Mouse (Mus musculus) Muller cell, postnatal 12 days (primary cell): ENCODE data around the gene Mtfr2.
A peak's percentile ranks its signal among the peaks of the same experiment; 100 is the strongest.

Experiments
- DNase-seq: peaks from one replicate; pipeline ENCODE4 v3.0.0-alpha.2; 2015; ENCODE audit errors: inconsistent ontology term

Gene Mtfr2

DNA sequence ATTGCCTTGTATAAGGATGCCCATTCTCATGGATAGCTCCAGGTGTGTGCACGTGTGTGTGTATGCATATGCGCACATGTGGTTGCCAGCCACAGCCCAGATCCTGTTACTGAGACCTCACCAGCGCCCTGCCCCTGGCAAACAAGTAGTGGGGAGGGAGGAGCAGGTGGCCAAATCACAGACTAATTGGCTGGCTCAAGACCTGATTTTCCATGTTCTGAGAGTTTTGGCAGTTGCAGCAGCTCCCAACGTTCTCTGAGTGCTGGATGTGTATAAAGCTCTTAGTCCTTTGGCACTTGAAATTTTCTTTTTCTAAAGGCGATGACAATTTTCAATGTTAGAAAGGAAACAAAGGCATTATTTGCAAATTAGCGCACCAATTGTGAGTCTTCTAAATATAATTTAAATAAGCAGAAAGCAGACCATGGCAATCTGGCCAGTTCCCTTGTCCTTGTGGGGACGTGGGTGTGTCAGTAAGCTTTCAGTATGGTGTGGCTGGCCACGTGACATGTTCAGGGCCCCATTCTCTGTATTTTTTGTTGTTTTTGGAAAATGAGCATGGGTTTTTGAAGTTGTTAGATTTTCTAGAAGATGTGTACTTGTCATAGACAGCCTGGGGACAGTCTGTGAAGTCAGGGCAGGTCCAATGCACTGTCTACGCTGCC, 31.6 kb downstream of the Mtfr2 start:
- peak; percentile 12 for DNase-seq

DNA sequence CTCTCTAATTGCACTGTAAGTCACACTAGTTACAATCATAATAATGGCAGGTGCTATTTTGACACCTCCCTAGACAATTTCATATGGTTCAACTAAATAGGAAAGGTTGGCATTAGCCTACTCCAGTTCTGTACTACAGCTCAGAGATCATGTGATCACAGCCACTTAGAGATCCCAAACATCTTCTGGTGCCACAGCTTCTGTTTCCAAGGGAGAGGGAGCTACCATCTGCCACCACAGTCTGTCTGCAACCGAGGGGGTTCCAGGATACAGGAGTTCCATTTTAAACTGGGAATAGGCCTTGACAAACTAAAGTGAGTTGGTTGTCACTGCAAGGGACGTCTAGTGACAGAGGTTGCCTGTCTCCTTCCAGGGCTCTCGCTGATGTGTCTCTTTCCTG, 33.2 kb downstream of the Mtfr2 start:
- no peak for DNase-seq

DNA sequence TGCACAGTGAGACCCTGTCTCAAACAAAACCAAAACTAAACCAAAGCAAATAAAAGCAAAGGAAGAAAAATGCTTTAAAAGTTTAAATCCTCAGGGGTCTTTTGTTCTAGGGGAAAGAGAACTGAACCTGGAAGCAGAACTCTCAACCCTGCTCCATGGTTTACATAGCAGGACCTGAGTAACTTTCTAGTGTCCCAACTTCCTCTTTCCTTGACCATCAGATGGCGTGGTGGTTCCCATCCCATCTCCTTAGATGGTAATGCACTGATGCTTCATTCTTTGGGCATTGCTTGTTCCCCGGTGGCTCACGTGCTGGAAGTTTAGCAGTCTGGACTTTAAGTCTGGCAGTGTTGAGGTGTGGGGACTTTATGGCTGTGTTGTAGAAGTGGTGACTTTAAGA, 33.8 kb downstream of the Mtfr2 start:
- DNase-seq: no peak

DNA sequence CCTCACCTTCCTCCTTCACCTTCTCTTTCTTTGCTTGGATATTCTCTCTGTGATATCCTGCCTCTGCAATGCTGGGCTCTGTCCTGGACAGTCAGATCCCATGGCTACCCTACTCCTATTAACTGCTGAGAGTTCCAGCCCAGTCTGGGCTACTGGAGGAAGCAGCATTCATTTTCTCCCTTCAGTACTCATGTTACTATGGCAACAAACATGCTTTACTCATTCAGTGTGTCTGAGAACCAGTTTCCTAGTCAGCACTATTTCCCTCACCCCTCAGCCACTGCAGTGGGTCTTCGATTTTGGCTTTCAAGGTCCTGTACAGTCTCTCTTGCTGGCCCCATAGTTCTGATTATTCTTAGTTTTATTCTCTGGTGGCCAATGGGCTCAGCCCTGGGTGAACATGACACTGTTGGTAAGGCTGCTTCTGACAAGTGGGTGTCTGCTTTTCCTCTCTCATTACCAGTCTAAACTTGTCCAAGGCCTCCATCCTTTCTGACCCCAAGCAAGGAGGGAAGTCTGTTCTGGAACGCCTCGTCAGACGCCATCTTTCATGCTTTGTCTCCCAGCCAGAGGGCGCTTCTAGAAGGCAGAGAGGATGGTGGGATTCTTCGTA, 35.3 kb downstream of the Mtfr2 start:
- DNase-seq: no peak

DNA sequence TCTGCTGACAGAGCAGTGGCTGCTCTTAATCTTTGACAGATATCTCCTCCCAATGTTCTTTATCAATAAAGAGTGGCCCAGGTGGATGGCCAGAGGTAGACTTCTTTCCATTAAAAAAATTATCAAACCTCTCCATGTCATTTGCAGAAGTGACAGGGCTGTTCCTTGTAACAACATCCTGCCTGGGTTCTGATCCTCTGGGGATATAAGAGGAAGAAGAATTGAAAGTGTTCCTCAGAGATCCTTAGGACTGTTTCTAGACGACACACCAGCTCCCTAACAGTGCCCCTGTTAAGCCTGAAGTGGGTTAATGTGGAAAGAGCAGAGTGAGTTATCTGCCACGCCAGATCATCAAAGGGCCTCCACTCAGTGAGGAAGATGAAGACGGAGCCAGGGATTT, 43.0 kb downstream of the Mtfr2 start:
- DNase-seq: no peak

DNA sequence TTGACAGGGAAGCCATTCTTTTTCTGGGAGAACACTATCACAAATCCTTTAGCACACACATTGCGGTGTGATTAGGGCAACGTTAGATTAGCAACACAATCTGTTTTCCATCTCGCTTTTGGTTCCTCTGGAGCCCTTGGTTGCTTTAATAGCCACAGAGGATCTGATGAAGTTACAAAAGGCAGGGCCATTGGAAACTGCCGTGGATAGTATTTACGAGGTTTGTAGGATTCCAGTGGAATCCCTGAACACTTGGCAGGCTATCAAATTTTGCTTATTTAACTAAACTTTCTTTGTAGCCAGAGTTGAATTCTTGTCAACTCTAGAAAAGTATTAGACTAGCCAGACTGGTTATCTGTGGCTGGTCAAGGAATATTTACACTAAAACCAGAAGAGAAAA, 47.2 kb downstream of the Mtfr2 start:
- DNase-seq: no peak

DNA sequence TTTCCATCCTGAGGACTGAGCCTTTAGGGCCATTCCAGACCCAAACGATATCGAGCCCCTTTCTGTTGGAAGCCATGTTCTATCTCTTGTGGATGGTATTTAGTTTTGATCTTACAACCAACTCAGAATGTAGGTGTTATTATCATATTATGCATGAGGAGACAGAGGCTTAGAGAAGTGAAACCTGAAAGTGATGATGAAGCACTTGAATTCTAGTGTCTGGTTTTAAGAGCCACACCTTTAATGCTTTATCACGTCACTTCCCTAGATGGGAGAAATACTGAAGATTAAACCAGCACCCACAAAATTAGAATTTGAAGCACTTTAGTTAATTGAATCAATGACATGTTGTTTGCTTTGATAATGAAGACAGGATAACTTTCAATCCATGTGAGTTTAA, 48.2 kb downstream of the Mtfr2 start:
- no peak for DNase-seq

DNA sequence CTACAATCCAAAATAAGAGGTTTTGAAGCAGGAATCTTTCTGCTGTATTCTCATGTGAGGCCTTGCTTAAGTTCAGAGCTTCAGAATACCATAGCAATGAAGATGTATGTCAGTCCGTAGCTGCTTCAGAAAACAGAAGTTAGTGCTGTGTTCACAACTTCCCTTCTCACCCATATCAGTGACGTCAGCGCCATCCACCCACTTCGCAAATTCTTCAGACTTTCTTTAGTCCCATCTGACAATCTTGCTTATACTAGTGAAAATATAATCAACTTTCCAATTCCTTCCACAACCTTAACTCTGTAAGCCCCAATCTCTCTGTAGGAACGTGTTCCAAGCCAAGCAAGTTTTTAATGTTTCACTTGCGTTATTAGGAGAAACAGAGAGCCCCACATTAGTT, 50.7 kb downstream of the Mtfr2 start:
- DNase-seq: no peak

DNA sequence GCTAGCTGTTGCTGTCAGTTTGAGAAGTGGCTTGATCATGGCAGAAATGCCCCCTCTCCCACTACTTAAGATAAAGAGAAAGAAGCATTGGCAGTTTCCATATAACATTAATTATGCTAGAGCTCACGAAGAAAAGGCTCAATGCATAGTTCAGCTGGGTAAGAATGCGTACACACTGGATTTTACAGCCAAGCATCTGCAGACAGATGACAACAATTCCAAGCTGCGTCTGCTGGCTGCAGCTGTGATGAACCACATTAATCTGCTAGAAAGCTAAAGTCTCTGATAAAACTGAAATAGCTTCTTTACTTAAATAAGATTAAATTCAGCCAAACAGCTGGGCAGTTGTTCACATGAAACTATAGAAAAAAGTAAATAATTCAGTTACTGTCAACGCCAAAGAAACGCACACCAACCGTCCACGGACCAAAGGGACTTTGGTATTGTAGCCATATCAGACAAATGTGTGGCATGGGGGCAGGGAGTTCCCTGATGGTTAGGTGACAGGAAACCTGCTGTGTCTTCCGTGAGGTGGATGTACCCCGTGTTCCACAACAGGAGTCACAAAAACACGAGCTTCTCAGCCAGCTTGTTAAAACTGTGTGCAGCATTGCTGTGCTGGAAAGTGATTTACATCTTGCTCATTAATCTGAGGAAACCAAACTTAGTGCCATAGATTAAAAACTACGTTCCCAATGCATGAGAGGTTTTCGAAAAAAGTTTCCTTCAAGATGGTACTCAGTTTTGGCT, 51.2 kb downstream of the Mtfr2 start:
- DNase-seq: no peak

DNA sequence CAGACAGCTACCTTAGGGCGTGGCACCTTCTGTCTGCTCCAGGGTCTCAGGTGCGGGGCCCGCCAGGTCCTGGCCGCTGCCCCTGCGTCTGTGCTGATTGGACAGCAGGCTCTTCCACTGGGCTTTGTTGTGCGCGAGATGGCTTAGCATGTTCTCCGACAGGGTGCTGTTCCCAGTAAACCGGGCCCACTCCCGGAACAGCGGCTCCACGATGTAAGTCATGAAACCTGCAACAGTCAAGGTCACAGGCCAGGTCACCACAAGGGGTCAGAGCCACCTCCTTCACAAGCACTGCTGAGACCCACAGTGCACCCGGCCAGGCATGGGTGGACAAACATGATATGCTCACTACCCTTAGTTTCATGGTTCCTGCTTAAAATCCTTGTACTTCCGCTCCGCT, 52.8 kb downstream of the Mtfr2 start:
- DNase-seq: no peak

DNA sequence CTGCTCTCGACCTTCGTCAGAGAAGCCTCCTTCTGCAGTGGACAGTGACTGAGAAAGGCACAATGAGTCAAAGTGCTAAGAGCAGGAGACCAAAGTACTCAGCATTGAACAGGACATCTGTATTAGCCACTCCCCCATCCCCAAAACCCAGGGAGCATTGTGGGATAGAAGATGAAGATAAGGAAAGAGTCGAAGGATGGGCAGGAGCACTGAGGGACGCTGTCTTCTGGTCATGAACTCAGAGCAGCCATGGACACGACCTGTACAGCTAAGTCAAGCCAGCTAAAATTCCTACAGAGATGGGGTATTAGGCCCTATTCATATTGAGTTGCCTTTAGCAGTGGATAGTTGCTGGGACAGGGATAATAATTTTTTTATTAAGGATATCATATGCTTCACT, 55.4 kb downstream of the Mtfr2 start:
- DNase-seq: no peak

DNA sequence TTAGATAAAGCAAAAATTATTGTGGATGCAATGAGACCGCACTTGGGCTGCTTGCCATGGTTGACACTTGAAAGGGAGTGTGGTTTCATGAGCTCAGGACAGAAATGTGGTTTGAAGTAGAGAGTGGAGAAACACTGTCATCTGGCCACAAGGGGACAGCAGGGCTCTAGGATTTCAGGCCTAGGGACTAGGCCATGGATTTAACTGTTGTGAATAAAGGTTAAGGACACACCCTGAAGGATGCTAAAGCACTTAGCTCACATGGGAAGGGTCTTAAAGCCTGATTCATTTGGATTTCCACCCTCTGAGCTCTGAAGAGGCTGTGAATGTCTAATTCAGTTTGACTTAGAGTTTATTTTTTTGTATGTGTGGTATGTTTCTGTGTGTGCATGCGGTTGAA, 57.9 kb downstream of the Mtfr2 start:
- peak; percentile 27 for DNase-seq

DNA sequence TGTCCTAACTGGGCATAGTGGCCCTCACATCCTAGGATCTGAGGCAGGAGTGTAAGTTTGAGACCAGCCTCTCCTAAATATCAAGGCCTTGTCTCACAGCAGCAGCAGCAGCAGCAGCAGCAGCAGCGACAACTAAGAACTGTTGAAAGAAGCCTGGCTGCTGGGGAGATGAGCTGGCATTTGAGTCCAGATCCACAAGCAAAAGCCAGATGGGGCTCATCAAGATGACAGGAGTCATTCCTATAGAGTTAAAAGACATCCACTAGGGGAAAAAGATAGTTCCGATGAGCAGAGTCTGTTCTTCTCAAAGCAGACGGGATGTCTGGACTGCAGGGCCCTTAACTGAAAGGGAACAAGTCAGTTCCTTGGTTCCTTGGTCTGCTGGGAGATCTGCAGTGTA, 60.8 kb downstream of the Mtfr2 start:
- no peak for DNase-seq

DNA sequence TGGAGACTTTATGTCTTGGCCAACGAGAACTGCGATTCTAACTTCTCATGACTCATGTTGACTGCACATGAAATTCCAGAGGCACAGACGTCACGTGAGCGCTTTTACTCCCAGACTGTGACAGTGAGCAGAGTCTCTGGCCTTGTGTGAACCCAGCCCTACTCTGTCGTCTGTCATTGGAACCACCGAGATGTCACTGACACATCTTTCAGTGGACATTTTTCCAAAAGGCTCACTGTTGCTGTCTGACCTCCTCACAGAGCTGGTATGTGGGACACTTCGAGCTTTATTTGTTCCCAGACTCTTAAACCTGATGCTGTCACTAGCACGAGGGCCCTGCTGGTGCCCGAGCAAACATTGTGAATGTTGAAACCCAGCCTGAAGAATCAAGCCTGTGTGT, 61.6 kb downstream of the Mtfr2 start:
- DNase-seq: peak; percentile 11
